Mouse (Mus musculus) stomach, embryonic 15.5 days (tissue): ENCODE data around the gene Wfdc6b. TPM values are rescaled to one million over a fixed set of nuclear protein-coding genes. Genes with fewer than 3 reads are reported as not detected.

Source experiments
- polyA plus RNA-seq: library from polyadenylated mRNA; unstranded; fragments of >200 nt; fragmentation: Nextera tagmentation; extraction: Ambion mirVana; gene quantifications from 2 replicates; pipeline ENCODE4 v1.2.1, GENCODE M21; 2015

The Wfdc6b gene
- polyA plus RNA-seq, 1 experiment from 2014 or later: not detected

Other genes starting within 250 kb of the Wfdc6b start
- gene Slpi, start 224.4 kb upstream of the Wfdc6b start, polyA plus RNA-seq: 5.2 and 12.0 TPM in 2 replicates
- gene Rbpjl, start 210.4 kb upstream of the Wfdc6b start, polyA plus RNA-seq: 49.2 and 72.3 TPM in 2 replicates
- 12.4 and 14.7 TPM in 2 replicates for gene Matn4, start 208.4 kb upstream of the Wfdc6b start, polyA plus RNA-seq
- 132 and 135 TPM in 2 replicates for gene Sdc4, start 169.6 kb upstream of the Wfdc6b start, polyA plus RNA-seq
- 60.6 and 61.8 TPM in 2 replicates for gene Sys1, start 156.6 kb upstream of the Wfdc6b start, polyA plus RNA-seq
- 17.9 and 18.1 TPM in 2 replicates for gene Gm20458, start 152.6 kb upstream of the Wfdc6b start, polyA plus RNA-seq
- 0.14 TPM in 1 of 2 replicates, not detected in the other for gene Trp53tg5, start 139.8 kb upstream of the Wfdc6b start, polyA plus RNA-seq
- gene Dbndd2, start 127.4 kb upstream of the Wfdc6b start, polyA plus RNA-seq: 6.5 and 10.4 TPM in 2 replicates
- 67.0 and 67.5 TPM in 2 replicates for gene Pigt, start 116.0 kb upstream of the Wfdc6b start, polyA plus RNA-seq
- gene Wfdc2, start 51.1 kb upstream of the Wfdc6b start, polyA plus RNA-seq: 162 and 175 TPM in 2 replicates
- not detected in 2 replicates for gene Spint3, start 40.1 kb upstream of the Wfdc6b start, polyA plus RNA-seq
- gene Wfdc6a, start 28.1 kb upstream of the Wfdc6b start, polyA plus RNA-seq: 1.0 and 1.5 TPM in 2 replicates
- gene Eppin, start 19.9 kb upstream of the Wfdc6b start, polyA plus RNA-seq: not detected in 2 replicates
- gene Wfdc8, start 104 bp downstream of the Wfdc6b start, polyA plus RNA-seq: not detected in 2 replicates
- gene Wfdc16, start 25.3 kb downstream of the Wfdc6b start, polyA plus RNA-seq: not detected in 2 replicates
- gene Wfdc10, start 42.5 kb downstream of the Wfdc6b start, polyA plus RNA-seq: 0.44 and 0.99 TPM in 2 replicates
- gene Wfdc9, start 43.1 kb downstream of the Wfdc6b start, polyA plus RNA-seq: not detected in 2 replicates
- not detected in 2 replicates for gene Wfdc11, start 60.6 kb downstream of the Wfdc6b start, polyA plus RNA-seq
- gene Wfdc13, start 71.6 kb downstream of the Wfdc6b start, polyA plus RNA-seq: 1.9 and 3.7 TPM in 2 replicates
- not detected in 2 replicates for gene Spint4, start 85.0 kb downstream of the Wfdc6b start, polyA plus RNA-seq
- gene Spint5, start 101.8 kb downstream of the Wfdc6b start, polyA plus RNA-seq: not detected in 2 replicates
- gene Wfdc3, start 132.4 kb downstream of the Wfdc6b start, polyA plus RNA-seq: 2.2 and 2.3 TPM in 2 replicates
- 60.9 and 64.7 TPM in 2 replicates for gene Dnttip1, start 132.5 kb downstream of the Wfdc6b start, polyA plus RNA-seq
- 428 and 438 TPM in 2 replicates for gene Ube2c, start 156.4 kb downstream of the Wfdc6b start, polyA plus RNA-seq
- gene Tnnc2, start 166.4 kb downstream of the Wfdc6b start, polyA plus RNA-seq: 8.1 and 16.8 TPM in 2 replicates
- gene Snx21, start 172.3 kb downstream of the Wfdc6b start, polyA plus RNA-seq: 24.6 and 24.8 TPM in 2 replicates
- 21.9 and 22.9 TPM in 2 replicates for gene Acot8, start 191.4 kb downstream of the Wfdc6b start, polyA plus RNA-seq
- 7.9 and 8.5 TPM in 2 replicates for gene Zswim3, start 191.6 kb downstream of the Wfdc6b start, polyA plus RNA-seq
- 13.1 and 13.5 TPM in 2 replicates for gene Zswim1, start 209.2 kb downstream of the Wfdc6b start, polyA plus RNA-seq
- not detected in 2 replicates for gene Spata25, start 215.0 kb downstream of the Wfdc6b start, polyA plus RNA-seq
- 132 and 159 TPM in 2 replicates for gene Ctsa, start 219.4 kb downstream of the Wfdc6b start, polyA plus RNA-seq
- 6.2 and 6.9 TPM in 2 replicates for gene Neurl2, start 219.9 kb downstream of the Wfdc6b start, polyA plus RNA-seq
- 43.9 and 48.5 TPM in 2 replicates for gene Pltp, start 244.2 kb downstream of the Wfdc6b start, polyA plus RNA-seq